Mouse (Mus musculus): ENCODE data around the gene Utrn.

Gene Utrn

DNA sequence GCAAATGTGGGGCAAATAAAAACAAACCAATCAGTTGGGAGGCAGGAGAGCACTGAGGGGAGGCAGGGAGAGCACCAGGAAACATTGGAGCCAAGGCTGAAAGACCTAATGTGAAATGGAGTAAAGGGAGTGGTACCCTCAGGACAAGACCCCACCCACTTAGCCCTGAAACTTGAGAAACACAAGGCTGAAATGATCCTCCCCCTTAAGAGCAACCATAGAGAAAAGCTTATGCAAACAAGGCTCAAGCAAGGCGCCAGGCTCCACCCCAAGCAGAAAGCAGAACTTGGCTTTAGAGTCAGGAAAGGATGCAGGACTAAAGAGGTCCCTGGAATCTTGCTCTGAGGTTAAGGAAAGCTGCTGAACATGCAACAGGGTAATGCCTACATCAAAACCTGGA is 290.1 kb downstream of the Utrn start:
- DNase-seq = peak; percentile 7

DNA sequence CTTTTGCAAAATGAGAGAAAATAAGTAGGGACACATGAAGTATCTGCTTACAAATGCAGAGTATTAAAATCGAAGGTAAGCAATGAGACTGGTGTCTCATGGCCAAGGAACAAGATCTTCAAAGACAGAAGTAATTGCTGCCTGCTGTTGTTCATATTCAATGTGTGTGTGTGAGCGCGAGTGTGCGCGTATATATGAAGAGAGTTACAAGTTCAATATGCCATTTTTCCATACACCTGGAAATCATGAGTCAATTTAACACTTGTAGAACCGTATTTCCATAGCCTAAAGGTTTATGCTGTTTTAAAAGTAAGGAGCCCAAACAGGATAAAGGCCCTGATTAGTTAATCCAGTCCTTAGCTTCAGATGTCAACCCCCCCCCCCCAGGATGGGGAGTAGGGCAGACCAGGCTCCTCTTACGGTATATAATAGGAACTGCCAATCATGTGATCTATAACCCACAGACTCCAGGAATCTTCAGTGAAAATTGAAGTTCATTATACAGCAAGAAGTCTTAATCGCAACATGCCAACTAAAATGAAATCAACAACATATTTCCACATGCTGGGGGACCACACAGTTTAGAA is 293.2 kb downstream of the Utrn start:
- DNase-seq = no peak

DNA sequence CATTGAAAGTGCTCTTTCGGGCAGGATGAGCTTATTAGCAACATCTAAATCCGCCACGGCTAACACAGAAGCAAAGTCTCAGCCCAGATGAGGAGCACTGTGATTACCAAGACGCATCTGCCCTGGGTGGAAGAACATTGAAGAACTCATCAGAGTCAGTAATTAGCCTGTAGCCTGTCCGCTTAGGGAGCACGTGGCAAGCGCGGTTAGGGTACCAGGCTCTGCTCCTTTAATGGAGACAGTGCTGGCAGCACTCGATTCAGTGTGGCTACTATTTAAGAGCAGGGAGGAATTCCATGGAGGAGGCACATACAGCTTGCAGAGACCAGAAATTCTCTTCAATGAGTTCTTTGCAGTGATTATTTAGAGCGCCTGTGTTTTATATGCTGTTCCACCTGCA is 294.4 kb downstream of the Utrn start:
- no peak for DNase-seq

DNA sequence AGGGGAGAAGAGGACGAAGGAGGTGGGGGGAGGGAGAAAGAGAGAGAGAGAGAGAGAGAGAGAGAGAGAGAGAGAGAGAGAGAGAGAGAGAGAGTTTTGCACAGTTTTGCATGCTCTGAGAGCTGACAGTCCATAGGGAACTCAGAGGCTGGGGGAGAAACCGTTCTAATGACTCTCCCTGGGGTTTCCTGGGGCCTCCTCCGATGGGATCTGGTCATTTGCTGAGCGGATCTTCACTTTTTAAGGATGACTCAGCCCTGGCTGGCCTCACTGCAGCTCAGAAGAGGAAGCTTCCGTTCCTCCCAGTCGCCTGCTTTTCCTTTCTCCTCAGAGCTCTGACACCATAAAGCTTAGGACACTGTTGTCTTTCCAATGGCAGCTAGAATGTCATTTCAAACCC is 295.6 kb downstream of the Utrn start:
- no peak for DNase-seq

DNA sequence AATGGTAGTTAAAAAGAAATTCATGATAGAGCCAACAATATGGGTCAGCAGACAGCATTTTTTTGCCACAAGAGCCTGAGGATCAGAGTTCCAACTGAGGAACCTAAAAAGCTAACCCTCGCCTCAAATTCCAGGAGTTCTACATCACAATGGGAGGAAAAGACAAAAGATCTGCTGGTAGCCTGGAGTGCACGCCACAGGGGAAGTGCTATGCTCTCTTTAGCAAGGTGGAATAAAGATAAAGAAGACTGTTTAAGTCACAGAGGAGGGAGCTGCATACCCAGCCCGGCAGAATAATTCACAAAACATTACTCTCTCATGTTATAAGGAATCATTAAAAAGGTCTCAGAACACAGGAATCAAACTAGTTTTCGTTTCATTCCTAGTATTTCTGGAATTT is 296.4 kb downstream of the Utrn start:
- no peak for DNase-seq

DNA sequence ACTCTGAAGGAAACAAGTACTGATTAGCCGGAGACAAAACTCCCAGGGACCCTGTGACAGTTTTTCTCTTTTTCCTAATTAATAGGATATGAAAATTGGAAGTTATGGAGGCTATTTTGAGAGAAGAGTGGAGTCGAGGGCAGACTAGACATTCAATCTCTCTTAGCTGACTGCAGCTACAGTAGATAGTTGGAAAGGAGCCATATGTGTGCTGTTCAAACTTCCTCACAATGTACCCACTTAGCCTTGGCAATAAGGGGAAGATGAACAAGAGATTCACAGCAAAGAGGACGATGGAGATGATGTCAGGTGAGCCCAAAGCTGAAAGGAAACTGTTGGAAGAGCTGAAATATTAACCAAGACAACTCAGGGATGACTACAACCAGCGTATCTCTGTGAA is 304.7 kb downstream of the Utrn start:
- no peak for DNase-seq

DNA sequence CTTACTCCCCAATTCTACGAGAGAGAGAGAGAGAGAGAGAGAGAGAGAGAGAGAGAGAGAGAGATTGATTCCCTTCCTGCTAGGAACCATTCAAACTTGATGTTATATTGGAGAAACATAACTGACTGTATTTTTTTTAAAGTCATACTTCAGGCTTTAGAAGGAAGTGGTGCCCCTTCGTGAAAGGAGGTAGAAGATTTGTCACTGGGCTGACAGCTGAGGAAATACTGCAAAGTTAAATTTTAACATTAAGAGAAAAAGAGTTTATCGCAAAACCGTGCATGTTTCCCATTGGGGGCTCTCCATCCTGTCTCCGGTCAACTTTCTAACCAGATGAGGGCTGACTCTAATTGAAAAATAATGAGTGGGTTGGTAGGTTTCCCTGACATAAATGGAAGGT is 310.4 kb downstream of the Utrn start:
- no peak for DNase-seq

DNA sequence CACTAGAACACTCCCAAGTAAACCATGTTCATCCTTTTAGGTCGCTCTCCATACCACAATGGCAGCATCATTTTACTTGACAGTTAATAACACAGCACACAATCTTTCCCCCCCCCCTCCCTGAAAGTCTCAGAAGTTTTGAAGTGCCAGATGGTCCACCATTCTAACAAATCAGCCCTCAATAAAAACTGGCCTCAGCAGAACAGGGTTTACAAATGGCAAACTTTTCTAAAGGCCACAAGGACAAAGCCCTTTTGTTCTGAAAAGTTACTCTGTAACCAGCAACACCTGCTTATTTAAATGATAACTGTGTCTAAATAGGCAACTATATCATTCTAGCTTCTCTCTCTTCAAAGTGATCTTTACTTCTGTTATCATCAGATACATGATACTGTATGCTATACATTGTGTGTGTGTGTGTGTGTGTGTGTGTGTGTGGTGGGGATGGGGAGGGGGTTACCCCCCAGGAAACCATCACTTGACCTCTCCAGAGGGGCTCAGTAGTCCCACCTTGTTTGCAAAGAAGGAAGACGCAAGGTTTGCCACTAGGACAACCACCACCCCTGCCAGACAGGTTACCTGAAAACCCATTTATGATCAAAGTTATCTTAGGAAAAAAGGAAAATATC is 315.0 kb downstream of the Utrn start:
- DNase-seq = no peak

DNA sequence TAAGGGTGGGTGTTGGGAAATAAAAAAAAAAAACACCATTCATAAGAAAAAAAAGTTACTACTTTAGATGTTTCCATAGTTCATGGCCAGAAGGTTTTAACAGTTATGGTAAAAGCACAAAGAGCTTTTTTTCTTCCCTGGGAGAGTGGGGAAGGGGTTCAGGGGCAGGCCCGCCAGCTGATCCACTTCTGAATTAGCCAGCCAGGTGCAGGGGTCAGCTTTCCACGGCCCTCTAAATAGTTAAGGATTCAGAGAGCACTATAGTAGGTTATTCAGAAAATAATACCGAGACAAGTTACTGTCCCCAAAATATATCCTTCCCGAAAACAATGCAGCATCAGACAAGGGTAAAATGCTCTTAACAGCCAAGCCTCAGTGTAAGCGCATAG is 316.3 kb downstream of the Utrn start:
- DNase-seq = no peak

DNA sequence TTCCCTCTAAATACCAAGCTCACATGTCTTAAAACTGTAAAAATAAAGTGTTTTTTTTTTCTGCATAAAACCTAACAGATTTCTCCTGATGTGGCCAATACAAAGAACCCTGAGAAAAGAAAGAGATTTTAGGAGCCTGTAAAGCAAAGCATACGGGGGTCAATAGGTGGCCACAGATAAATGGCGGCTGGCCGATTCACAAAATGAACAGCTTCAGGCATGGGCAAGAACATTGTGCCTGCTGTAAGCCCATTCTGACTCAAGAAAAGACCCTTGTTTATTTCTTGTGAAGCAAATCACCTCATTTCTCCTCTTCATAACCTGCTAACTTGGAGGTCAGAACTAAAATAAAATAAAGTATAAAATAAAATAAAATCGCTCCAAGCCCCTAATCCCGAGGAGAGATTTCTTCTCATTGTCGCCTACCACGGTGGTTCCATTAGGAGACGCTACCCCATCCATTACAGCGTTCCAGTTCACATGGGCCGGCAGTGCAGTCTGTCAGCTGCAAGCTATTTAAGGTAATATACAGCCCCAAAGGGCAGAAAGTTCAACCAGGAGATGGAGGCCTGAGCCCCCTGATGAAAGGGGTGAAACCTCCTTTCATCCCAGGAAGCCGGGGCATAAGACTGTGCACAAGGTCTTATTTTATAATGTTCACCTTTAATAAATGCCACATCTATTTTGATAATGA is 316.8 kb downstream of the Utrn start:
- DNase-seq = no peak

DNA sequence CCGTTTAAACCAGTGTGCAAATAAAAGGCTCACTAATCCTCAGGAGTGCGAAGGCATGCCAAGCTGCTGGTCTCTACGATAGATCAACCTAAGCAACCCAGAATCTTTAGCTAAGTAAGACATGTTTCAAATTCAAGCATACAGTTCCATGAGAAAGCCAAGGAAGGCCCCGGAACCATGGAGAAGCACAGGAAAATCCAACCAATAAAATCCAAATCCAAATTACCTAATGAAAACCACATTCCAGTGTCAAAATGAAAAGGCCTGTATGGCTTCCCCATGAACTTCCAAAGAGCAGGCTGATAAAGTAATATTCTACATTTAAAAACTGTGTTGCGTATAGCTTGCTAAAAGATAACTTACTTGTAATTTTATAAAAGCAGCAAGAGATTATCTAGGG is 317.4 kb downstream of the Utrn start:
- DNase-seq = no peak

DNA sequence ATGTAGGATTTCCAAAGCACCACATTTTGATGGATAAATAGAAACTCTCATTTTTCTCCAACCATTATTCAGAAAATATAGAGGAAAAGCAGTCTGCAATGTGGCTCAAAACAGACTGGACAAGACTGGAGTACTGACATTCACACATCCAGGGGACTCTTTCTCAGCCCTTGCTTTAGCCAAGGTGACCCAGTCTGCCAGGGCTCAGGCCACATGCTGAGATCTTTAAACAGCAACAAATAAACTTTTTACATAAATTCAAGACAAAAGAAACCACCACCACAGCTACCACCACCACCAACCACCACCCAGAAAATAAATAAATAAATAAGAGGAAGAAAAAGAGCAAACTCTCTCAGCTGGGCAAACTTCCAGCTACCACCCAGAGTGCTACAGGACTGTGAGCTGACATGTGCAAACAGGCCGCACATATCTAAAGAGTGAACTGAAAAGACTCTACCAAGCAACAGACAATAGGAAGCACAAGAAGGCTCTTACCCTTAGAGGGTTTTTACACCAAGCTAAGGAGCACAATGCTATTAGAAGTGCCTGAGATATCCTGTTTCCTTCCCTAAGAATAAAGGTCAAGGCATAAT is 319.1 kb downstream of the Utrn start:
- no peak for DNase-seq

DNA sequence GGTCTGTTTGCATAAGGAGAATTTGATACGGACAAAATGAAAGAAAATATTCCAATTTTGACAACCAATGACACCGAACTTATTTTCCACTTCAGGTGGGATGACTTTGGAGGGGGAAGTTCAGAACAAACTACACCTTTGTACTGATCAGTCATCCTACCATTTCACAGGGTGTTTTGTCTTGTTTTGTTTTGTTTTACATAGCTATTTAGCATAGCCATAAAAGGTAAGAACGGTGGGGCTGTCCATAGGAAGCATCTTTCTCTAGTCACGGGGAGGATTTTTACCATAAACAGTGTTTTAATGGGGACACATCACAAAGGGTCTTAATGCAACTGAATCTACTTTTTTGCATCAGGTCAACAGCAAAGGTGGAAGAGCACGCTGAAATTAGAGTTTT is 319.9 kb downstream of the Utrn start:
- DNase-seq = no peak

DNA sequence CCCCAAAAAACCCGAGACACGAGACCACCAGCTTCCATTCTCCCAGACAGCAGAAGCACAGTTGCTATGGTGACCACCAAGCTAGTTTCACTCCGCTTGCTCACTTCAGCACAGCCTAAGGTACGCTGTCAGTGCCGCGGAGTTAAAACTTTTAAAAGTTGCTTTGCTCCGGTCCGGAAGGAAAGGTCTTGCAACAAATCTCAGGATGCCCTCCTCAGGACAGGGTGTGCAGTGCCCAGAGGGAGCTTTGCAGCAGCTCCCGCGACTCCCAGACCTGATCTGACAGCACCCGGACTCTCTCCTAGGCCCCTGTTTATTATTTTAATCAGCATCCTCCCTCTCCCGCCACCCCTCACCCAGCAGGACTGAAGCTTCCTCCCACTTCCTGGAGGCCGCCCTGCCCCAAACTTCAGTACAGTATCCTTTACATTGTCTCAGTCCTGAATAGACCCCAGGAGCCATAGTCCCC is 320.5 kb downstream of the Utrn start:
- peak; percentile 17 for DNase-seq

DNA sequence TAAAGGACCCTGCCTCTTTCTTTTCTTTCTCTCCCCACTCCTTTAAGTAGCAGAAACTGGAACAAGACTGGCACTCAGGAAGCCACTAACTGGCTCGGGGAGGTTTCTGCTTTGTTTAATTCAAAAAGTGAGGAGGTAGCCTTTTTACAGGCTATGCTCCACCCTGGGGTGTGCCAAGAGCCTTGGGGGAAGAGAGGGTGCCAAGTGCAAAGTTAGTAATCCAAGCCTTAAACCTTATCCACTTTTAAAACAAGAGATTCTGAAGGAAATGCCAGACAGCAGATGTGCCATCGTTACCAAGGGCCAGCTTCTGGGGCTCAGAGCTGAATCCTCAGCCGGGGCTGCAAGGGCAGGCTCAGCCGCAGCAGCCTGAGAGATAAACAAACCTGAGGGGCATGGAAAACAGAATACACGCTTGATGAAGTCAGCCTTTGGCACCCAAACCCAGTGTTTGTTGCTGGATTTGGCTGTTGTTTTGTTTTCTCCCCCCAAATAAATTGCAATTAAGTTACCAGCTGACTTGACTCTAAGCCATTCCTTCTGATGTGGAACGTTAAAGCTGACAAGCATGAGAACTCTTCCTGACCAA is 322.0 kb downstream of the Utrn start:
- no peak for DNase-seq

DNA sequence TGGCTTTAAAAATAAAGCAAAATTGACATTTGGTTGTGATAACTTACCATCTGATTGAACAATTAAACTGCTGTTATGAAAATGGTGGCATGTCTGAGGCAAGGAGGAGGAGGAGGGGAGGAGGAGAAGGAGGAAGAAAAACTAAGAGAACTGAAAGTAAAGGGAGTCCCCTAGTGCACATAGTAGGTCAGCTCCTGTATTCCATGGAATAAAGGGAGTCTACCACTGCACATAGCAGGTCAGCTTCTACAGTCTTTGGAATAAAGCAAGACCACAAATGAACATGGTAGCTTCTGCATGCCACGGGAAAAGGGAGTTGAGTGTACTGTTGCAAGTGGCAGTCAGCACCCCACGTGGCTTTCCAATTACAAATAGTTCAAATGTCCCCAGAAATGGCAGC is 323.7 kb downstream of the Utrn start:
- DNase-seq = no peak

DNA sequence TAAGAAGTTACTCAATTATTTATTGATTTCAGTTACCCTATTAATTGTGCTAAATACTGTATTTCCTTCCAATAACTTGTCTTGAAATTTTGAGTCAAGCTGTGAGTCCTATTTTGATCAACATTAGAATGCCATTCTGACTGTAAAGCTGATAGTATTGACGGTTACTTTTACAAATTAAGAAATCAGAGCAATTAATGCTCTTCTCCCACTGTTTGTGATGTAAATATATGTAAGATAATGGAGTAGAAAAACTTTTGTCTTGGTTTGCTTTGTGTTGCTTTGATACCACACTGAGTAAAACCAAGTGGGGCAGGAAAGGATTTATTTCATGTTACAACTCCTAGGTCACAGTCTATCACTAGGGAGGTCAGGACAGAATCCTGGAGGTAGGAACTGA is 327.4 kb downstream of the Utrn start:
- no peak for DNase-seq

DNA sequence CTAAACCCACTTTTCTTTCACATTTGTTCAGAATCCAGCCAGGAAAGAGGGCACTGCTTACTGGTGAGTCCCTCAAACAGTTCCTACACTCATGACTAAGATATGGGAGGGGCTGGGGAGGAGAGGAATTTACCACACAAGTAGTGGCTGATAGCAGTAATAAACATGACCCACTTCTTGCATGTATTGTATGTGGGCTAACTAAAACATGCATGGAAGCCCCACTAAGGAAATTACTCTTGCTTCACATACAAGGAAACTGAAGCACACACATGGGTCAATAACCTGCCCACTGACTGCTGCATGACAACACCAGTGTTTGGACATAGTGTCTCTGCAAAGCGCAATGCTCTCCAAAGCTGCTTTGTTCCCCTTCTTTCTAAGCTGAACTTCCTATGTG is 333.9 kb downstream of the Utrn start:
- no peak for DNase-seq

DNA sequence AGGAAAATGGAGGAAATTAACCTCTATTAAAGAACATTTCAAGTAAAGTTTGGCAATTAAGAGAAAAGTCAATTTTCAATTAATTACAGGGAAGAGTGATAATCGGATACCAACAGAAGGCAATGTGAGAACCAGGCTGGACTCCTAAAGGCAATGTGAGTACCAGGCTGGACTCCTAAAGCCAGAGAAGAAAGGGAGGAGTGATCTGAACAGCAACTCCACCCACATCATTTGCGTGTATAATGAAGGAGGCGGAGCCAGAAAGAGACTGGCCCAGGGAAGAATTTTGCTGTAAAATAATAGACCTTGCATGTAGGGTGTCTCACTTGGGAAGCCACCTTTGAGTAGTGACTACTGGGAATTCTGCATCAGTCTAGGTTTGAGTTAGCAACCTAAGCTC is 334.4 kb downstream of the Utrn start:
- no peak for DNase-seq

DNA sequence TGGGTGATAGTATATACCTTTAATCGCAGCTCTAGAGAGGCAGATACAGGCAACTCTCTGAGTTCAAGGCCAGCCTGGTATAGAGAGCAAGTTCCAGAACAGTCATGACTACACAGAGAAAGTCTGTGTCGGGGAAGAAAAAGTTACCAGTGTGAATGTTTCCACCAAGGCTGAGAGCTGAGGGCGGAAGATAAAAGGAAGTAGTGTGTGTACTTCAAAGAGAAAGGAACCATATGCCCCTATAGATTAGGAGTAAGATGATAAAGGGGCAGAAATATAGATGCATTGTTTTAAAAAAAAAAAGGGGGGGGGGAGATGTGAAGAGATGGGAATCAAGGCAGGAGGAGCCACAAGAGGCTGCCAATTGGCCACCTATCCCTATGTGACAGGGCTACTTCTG is 334.9 kb downstream of the Utrn start:
- DNase-seq = no peak

DNA sequence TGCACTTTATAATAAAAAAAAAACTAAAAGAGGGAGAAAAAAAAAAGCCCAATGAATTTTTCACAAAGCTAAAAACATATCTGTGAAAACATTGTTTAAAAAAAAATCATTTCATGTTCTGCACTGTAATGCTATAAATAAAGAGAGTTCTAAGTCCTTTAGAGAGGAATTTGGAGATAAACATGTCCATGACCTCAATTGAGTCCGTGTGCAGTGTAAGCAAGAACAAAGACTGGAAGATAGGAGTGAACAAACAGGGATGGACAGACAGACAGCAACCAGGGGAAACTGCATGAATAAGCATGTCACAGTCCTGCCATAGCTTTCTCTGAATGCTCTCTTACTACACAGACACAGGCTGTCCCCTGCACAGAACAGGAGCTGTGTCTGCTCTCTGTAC is 347.1 kb downstream of the Utrn start:
- no peak for DNase-seq

DNA sequence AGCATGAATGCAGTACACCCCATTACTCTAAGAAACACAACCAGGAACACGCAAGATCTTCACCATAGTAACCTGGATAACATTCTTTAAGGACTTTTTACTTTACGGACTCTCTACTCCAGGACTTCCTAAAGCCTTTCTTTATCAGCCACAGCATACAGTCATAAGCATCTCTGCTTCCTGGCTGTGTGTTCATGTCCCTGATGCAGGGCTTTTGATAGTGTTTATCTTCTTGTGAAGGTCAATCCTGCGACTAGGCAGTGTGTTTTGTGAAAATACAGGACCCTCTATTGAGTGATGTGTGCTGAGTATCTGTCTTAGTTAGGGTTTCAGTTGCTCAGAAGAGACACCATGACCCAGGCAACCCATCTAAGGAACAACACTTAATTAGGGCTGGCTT is 351.0 kb downstream of the Utrn start:
- DNase-seq = no peak

DNA sequence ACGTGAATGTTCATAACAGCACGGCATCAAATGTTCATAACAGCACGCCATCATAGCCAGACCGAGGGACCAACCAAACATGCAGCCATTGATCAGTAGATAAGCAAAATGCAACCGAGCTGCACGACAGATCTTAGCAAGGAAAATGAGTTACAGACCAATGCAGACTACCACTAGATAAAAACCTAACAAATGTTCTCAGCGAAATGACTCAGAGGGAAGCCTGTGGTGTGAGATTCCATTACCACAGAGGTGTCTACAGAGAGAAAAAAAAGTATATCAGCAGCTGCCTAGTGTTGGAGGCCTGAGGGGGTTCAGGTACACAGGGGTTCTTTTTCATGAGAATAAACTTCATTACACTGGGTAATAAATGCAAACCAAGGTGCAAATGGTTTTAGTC is 363.6 kb downstream of the Utrn start:
- DNase-seq = no peak

DNA sequence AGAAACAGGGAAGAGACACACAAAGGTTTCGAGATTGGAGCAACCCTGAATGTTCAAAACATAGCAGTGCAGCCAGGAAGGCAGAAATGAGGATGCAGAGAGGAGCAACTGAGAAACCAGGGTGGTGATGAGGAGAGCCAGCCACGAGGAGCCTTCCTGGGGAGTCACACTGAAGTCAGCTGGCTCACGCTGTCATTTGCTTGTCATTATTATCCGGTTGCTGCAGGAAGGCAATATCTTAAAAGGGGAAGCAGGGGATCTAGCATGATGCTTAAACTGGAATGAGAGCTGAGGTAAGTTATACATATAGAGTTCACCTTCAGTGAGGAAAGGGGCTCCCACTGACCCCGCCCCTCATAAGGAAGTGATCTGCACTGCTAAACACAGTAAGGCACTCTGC is 368.7 kb downstream of the Utrn start:
- DNase-seq = no peak
